Mouse (Mus musculus) kidney, adult 2 months (tissue): ENCODE results near the gene Gm21093.
"Not testable (repeated sequence)": the region's sequence is repeated elsewhere in the genome, so short reads cannot be mapped to it uniquely, and the experiment has no call there.

Experiments
- CTCF ChIP-seq: fragments of 200-500 bp; conservative IDR thresholded peaks from 2 replicates; pipeline ENCODE4 v1.5.1; 2011; ENCODE audit warnings: low read depth, mild to moderate bottlenecking, control low read depth, low read length, moderate library complexity, mixed read lengths; ENCODE audit not compliant: insufficient read depth, insufficient read length
- POLR2A ChIP-seq: fragments of 200-500 bp; IDR thresholded peaks from one replicate; pipeline ENCODE4 v1.6.1; 2011; ENCODE audit warnings: low read depth, low read length, control low read depth

DNA sequence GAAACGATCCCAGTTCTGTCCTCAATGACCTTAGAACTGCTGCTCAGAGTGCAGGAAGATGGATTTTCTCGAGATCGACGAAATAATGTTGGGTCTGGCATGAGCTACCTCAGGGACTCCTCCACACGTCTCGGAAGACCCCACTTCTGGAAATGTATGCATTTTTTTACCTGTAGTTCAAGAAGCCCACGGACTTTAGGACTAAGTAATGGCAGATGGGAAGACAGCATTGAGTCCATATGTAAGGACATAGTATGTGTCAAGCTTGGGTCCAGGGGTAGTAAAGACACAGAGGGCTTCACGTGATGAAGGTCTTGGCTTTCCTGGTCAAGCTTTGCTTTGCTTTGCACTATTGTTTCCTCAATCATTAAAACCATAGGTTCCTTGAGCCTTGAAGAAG is at the start of gene Gm21093:
- not testable (repeated sequence) for TF ChIP-seq CTCF, POLR2A
